Mouse (Mus musculus): Measurements from ENCODE around the gene Rnase10.
"Not testable (repeated sequence)": the region's sequence is repeated elsewhere in the genome, so short reads cannot be mapped to it uniquely, and the experiment has no call there.

Rnase10 gene

DNA sequence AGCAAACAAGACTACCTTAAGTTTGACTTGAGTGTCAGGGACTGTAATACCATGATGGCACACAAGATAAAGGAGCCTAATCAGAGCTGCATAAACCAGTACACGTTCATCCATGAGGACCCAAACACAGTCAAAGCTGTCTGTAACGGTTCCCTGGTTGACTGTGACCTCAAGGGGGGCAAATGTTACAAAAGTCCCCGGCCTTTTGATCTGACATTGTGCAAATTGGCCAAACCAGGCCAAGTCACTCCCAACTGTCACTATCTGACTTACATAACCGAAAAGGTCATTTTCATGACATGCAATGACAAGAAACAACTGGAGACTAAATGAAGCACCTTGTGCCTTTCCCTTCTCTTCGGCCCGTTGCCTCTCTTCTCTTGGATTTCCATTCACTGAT is 2.0 kb downstream of the Rnase10 start:
- no peak for DNase-seq (ENCODE audit: low read depth)

DNA sequence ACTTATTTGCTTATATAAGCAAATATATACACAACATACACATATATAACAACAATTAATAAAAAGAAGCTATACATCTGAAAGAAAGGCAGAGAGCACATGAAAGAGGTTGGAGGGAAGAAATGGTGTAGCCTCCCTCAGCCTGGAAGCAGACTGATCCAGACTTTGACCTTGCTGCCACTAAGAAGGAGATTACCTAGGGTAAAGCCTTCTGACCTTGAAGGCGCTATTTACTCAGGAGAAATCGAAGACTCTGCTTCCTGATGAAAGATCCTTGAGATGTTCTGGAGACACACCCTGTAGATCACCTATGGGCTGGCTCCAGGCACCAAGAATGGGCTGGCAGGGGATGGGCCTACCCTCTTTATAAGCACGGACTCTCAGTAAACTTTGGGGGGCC is 7.2 kb downstream of the Rnase10 start:
- DNase-seq (ENCODE audit: low read depth), result not testable (repeated sequence)

DNA sequence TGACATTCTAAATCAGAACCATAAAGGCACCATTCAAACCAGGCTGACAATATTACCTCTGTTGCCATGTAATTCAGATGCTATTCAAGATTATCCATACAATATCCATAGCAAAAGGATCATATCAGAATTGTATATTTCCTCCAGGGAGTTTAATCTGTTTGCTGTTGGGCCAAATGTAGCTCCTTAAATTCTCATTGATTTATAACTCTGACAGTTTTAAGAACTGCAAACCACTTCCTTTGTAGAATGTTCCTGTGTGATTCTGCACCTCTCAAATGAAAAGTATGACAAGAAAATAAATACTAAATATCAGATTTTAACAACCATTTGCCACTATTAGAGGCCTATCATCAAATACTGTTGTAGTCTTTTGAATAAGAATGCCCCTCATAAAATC is 8.2 kb downstream of the Rnase10 start:
- no peak for DNase-seq (ENCODE audit: low read depth)

- no peak for DNase-seq (ENCODE audit: low read depth)
Observed at GRCm38 (mm10) chr14:51017256-51017655, 9.7 kb downstream of the Rnase10 start.

DNA sequence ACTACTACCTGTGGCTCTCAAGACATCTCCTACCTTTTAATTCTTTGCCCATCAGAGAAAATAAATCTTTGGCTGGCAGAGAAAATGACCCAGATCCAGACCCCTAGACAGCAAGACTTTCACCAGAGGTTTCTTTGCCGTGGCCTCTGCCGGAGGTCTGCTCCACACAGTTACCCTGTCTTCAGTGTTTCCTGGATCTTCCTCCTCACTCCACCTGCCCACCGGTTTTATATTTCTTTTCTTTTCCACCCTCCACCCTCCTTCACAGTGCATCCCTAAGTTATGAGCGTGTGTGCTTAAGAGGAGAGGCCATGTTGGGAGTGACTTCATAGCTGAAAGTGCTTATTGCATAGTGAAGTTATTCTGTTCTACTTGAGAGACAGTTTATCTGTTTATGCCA is 15.9 kb downstream of the Rnase10 start:
- no peak for DNase-seq (ENCODE audit: low read depth)

DNA sequence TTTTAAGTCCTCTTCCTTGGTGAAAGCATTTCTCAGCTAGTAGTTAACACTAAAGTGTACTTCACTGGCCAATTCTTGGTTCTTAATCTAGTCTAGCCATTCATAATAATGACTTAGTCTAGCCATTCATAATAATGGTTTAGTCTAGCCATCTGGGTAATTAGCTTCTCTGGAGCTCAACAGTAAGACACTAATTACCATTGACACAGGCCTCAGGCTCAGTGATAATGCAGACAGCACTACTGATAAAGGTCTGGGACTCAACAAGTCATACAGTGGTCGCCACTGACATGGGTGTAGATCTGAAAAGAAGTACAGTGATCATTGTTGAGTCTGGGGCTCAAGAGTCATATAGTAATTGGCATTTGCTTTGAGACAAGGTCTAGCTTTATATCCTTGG is 17.3 kb downstream of the Rnase10 start:
- DNase-seq (ENCODE audit: low read depth), result no peak

GRCm38 (mm10) chr14:51026391-51027133 is 19.0 kb downstream of the Rnase10 start:
- DNase-seq (ENCODE audit: low read depth), result peak; percentile 89

GRCm38 (mm10) chr14:51027387-51028155 is 20.0 kb downstream of the Rnase10 start:
- DNase-seq (ENCODE audit: low read depth), result peak; percentile 59

DNA sequence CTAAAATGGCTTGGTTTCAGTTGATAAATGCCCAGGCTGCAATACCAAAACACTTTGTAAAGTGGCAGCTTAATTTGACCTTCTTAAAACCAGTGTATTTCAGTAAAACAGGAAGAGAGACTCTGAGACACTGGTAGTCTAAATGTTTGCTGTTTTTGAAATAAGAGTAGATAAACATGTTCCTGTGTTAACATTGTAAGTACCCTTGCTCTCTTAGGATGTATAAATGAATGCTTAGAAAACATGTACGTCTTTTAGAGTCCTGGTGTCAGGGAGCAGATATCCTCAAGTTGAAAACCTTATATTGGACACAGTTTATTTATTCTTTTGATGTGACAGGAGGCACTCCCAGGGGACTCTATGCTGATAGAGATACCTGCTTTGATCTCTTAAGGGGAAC is 27.7 kb downstream of the Rnase10 start:
- no peak for DNase-seq (ENCODE audit: low read depth)

- DNase-seq (ENCODE audit: low read depth), result no peak
Observed at GRCm38 (mm10) chr14:51036214-51036613, 28.7 kb downstream of the Rnase10 start.

DNA sequence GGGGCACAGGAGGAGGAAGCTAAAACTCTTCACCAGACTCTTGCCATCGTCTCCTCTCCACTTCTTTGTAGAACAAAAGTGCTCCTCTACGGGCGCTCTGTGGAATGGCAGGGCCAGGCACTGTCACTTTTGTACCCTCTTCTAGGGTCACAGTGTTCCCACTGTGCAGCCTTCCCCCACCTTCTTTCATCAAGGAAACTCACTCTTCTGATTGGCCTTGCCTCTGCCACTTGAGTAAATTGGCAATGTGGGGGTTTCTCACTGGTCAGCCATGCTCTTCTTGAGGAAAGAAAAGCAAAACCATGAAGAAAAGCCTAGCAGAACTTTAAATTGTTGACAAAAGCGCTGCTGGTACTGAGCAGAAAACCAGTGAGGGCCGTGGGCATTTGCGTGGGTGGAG is 34.2 kb downstream of the Rnase10 start, which contains the start of gene Rnase9:
Rnase9 (minus strand) TSS at position 101 of the 400 bp plus-strand sequence.
- no peak for DNase-seq (ENCODE audit: low read depth)

- no peak for DNase-seq (ENCODE audit: low read depth)
Observed at GRCm38 (mm10) chr14:51047846-51048245, 40.3 kb downstream of the Rnase10 start.

- DNase-seq (ENCODE audit: low read depth), result no peak
Observed at GRCm38 (mm10) chr14:51050063-51050462, 42.5 kb downstream of the Rnase10 start, which contains the start of gene Rnase11. Rnase11 (minus strand) TSS chr14:51050163.

DNA sequence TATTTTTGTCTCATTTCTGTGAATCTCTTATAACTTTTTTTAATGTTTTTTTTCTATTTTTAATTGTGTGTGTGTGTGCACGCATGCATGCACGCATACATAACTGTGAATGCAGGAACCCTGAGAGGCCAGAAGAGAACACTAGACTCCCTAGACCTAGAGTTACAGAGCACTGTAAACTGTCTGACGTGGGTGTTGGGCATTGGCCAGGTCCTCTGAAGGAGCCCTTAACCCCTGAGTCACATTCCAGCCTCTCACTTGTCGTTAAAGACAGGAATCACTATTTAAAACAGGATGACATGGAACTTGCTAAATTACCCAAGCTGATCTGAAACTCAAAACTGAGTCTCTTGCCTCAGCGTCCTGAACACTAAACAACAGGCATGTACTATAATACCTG is 44.4 kb downstream of the Rnase10 start:
- no peak for DNase-seq (ENCODE audit: low read depth)

DNA sequence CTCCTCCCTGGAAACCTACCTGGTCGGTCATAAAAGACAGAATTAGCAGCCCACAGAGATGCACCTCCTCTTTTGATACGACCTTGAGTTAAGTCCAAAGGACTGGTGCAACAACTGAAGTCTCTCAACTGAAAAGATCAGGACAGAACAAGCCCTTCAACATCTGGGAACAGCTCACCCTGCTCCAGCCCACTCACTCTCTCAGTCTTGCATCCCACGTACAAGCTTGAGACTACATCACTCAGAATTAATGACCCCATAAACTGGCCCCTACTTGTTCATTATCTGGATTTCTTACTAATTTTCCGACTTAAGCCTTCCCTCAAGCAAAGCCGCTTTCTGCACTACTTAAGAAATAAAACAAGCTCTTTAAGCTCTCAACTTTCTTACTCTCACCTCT is 45.6 kb downstream of the Rnase10 start:
- no peak for DNase-seq (ENCODE audit: low read depth)

DNA sequence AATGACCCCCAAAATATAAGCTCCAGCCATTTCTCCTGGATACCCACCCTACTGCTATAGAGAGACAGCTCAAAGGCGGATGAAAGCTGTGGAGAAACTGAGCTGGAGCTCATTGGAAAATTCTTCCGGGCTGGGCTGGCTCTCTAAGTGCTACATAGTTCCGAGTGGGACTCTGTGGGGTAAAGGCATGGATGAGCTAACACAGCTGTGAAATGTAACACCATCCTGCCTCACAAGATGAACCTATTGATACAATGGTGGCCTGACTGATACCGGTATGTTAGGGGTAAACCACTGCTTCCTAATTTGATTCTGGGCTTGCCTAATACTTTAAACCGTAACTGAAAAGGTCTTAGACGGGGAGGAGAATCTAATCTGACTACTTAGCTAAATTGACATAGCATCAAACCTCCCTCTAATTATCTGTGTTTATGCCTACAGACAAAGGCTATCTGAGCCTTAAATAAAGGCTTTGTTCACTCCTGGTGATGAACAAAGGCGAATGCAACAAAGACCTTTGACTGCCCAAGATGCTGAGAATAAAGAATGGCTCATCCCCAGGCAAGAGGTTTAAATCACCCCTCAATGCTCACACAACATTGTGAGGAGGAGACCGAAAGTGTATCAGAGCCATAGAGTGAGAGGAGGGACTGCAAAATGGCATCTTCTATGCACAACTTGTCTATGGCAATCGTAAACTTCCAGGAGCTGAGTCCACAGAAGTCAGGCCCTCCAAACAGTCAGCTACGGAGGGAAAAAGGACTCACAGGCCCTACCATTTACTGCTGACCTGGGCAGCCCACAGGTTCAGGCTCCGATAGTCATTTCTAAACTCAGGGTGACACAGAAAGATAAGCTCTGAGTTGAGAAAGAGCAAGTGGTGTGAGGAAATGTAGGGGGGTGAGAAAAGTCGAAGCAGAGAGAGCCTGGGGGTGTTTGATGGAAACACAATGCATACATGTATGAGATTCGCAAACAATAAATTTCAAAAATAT is 47.0 kb downstream of the Rnase10 start:
- DNase-seq (ENCODE audit: low read depth), result peak; percentile 40

GRCm38 (mm10) chr14:51057401-51057831 is 49.9 kb downstream of the Rnase10 start, which contains the start of gene Rnase12:
Rnase12 (minus strand) TSS chr14:51057661.
- DNase-seq (ENCODE audit: low read depth), result no peak

All from 416B (cell line).